Mouse (Mus musculus): ENCODE measurements around the gene Gmpr.

GRCm38 (mm10) chr13:45511706-45512435 lies 4.6 kb downstream of the Gmpr start:
- no peak for TF ChIP-seq E2F4 (IDR thresholded peaks at IDR 0.05; ENCODE audit: insufficient read depth)
- TF ChIP-seq CEBPB (IDR thresholded peaks at IDR 0.05; ENCODE audit: insufficient read depth, poor library complexity, severe bottlenecking) = no peak
- no peak for TF ChIP-seq POLR2AphosphoS2 (IDR thresholded peaks at IDR 0.05; ENCODE audit: insufficient read length, low read depth)
- TF ChIP-seq MAX (IDR thresholded peaks at IDR 0.05; ENCODE audit: low read depth) = no peak
- TF ChIP-seq POLR2A (IDR thresholded peaks at IDR 0.05; ENCODE audit: insufficient read length, low read depth) = no peak
- no peak for TF ChIP-seq TCF12 (IDR thresholded peaks at IDR 0.05; ENCODE audit: insufficient read depth, poor library complexity, severe bottlenecking)
- no peak for TF ChIP-seq REST (IDR thresholded peaks at IDR 0.05; ENCODE audit: insufficient read depth, insufficient read length)
- TF ChIP-seq TCF3 (IDR thresholded peaks at IDR 0.05; ENCODE audit: insufficient read length, low read depth) = no peak
- no peak for TF ChIP-seq USF1 (IDR thresholded peaks at IDR 0.05; ENCODE audit: low read depth)
- TF ChIP-seq MYOG (IDR thresholded peaks at IDR 0.05; ENCODE audit: control insufficient read depth in 1 of 3, insufficient read depth in 1 of 3, insufficient read length in 2 of 3, low read depth in 2 of 3) = no peak
- TF ChIP-seq MYOD1 (IDR thresholded peaks at IDR 0.05; ENCODE audit: control insufficient read depth in 1 of 3, insufficient read length in 2 of 3, low read depth in 2 of 3) = no peak

All from myocyte (in vitro differentiated cells).